Mouse (Mus musculus) G1E (cell line): Measurements from ENCODE around the gene Pcbd2.

Experiments
- CTCF ChIP-seq: IDR thresholded peaks from 2 replicates; pipeline ENCODE4 v1.5.1; 2012; ENCODE audit warnings: low read depth, low read length, inconsistent platforms, mixed read lengths
- GATA1 ChIP-seq: IDR thresholded peaks from 2 replicates; pipeline ENCODE4 v1.6.1; 2012; ENCODE audit warnings: borderline replicate concordance, low read length, inconsistent platforms, mixed read lengths
- TAL1 ChIP-seq: conservative IDR thresholded peaks from 2 replicates; pipeline ENCODE4 v1.6.1; 2012; ENCODE audit warnings: low read depth, low read length, inconsistent platforms, mixed read lengths

DNA sequence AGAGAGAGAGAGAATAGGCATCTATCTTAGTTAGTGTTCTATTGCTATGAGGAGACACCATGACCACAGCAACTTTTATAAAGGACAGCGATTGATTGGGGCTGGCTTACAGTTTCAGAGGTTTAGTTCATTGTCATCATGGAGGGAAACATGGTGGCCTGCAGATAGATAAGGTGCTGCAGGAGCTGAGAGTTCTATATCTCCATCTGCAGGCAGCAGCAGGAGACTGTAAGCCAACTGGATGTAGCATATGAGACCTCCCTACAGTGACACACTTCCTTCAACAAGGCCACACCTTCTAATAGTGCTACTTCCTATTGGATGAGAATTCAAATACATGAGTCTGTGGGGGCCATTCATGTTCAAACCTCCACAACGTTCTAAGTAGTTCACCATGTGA lies 5.0 kb downstream of the Pcbd2 start:
- no peak for TF ChIP-seq CTCF
- TF ChIP-seq TAL1 = 0 out of 2 replicates have a peak, but pooled peaks have one; percentile 14
- no peak for TF ChIP-seq GATA1
